ENCODE assay signal across 10 mouse cellular contexts in genomic region chr17:32808921-32809320, GRCm38 (mm10). TPM values are rescaled to one million over a fixed set of nuclear protein-coding genes. Genes with fewer than 3 reads are reported as not detected.
DNase-seq lines count a peak whose midpoint lies in the region; ATAC-seq and TF ChIP-seq lines count a peak whose summit lies in the region.
"Had no signal": no experiment of that assay in that cellular context is flagged by ENCODE, and none has a peak within 500 bp of the region (broad histone marks: within the 10 kb centered on the region; RNA-seq: fewer than 3 reads in every experiment).

No protein-coding gene starts in this region.

- no peak for TF ChIP-seq POLR2A in olfactory bulb, adult 2 months (IDR thresholded peaks at IDR 0.05; ENCODE audit: insufficient read depth, low read depth, low read length)

- H3K27me3 ChIP-seq in embryonic facial prominence, embryonic 15.5 days = no peaks in the 10 kb centered on the region
- no peaks in the 10 kb centered on the region for H3K27me3 ChIP-seq in intestine, postnatal 0 days (replicated peaks; ENCODE audit: control insufficient read depth, insufficient read depth, low read length)

- DNase-seq in layer of hippocampus, postnatal 36 days = peak; percentile 14 to 15
- DNase-seq in layer of hippocampus, adult 9-10 months (ENCODE audit: low spot score) = no peak
- no peak for DNase-seq in right cerebral cortex, postnatal 10 days (ENCODE audit: low spot score in 2 of 2)
- DNase-seq in spleen, postnatal 4 days (ENCODE audit: low spot score in 2 of 2) = no peak
- DNase-seq: kidney, adult 8-10 months had no signal

- peak overlapping the region; percentile 55 for H3K4me3 ChIP-seq in embryonic facial prominence, embryonic 15.5 days (replicated peaks)
- peak overlapping the region; percentile 36 for H3K4me3 ChIP-seq in intestine, postnatal 0 days (ENCODE audit: low read depth, low read length)
- H3K4me3 ChIP-seq in olfactory bulb, adult 2 months (ENCODE audit: insufficient read depth, low read depth, low read length) = peak overlapping the region; percentile 46

- H3K27ac ChIP-seq in embryonic facial prominence, embryonic 15.5 days (replicated peaks) = no peak overlapping the region
- no peak overlapping the region for H3K27ac ChIP-seq in intestine, postnatal 0 days (ENCODE audit: low read depth, low read length)
- peak overlapping the region; percentile 23; the same call in 1 of the 2 replicates for H3K27ac ChIP-seq in olfactory bulb, adult 2 months (ENCODE audit: insufficient read depth, low read depth, low read length)

- TF ChIP-seq CTCF in intestine, postnatal 0 days (IDR thresholded peaks at IDR 0.05; ENCODE audit: low read depth) = no peak
- no peak for TF ChIP-seq CTCF in olfactory bulb, adult 2 months (IDR thresholded peaks at IDR 0.05; ENCODE audit: insufficient read depth, low read depth, low read length)

- H3K9me3 ChIP-seq in embryonic facial prominence, embryonic 15.5 days (replicated peaks) = no peaks in the 10 kb centered on the region
- no peaks in the 10 kb centered on the region for H3K9me3 ChIP-seq in intestine, postnatal 0 days (ENCODE audit: control insufficient read depth)

- 6% methylated on average over 8 of the region's 8 CpGs for WGBS in embryonic facial prominence, embryonic 15.5 days
- WGBS in intestine, postnatal 0 days = 10% methylated on average over 8 of the region's 8 CpGs
- 4% methylated on average over 8 of the region's 8 CpGs for WGBS in olfactory bulb, adult 2 months

- peak overlapping the region; percentile 69 for H3K4me2 ChIP-seq in embryonic facial prominence, embryonic 15.5 days (replicated peaks)
- H3K4me2 ChIP-seq in intestine, postnatal 0 days (replicated peaks; ENCODE audit: low read depth) = peak overlapping the region; percentile 55

- peak overlapping the region; percentile 33; the same call in 1 of the 2 replicates for H3K9ac ChIP-seq in embryonic facial prominence, embryonic 15.5 days
- no peak overlapping the region for H3K9ac ChIP-seq in intestine, postnatal 0 days (ENCODE audit: low read depth, low read length)

- peaks cover 9% of the 10 kb centered on the region; the same call in 1 of the 2 replicates for H3K4me1 ChIP-seq in embryonic facial prominence, embryonic 15.5 days
- no peaks in the 10 kb centered on the region for H3K4me1 ChIP-seq in intestine, postnatal 0 days (replicated peaks; ENCODE audit: control insufficient read depth, insufficient read depth, low read length)
- 0 out of 2 replicates have a peak, but pooled peaks cover 2% of the 10 kb centered on the region for H3K4me1 ChIP-seq in olfactory bulb, adult 2 months (ENCODE audit: control insufficient read depth, insufficient read depth, low read length)

- ATAC-seq in embryonic facial prominence, embryonic 15.5 days (ENCODE audit: insufficient number of reproducible peaks, low FRiP score, low TSS enrichment, low read depth) = no peak
- no peak for ATAC-seq in intestine, postnatal 0 days
- ATAC-seq in megakaryocyte progenitor cell, adult 5-6 weeks (replicated peaks; ENCODE audit: poor library complexity) = no peak

- H3K36me3 ChIP-seq in embryonic facial prominence, embryonic 15.5 days = no peaks in the 10 kb centered on the region
- H3K36me3 ChIP-seq in intestine, postnatal 0 days (ENCODE audit: control insufficient read depth, insufficient read depth) = no peaks in the 10 kb centered on the region; the same call in 1 of the 2 replicates

RNA-seq across cellular contexts. Expression of gene Zfp811, which starts 0.8 kb away (rescaled TPM):
- 1 to 10 TPM; 7.0 to 7.9 TPM for total RNA-seq in layer of hippocampus, postnatal 36 days (2021)
- 3.8 and 4.0 TPM in 2 replicates for polyA plus RNA-seq in embryonic facial prominence, embryonic 15.5 days (2015; fragmentation: Nextera tagmentation; extraction: Ambion mirVana)
- 0.86 and 1.5 TPM in 2 replicates for polyA plus RNA-seq in intestine, postnatal 0 days (2015; fragmentation: Nextera tagmentation; extraction: Ambion mirVana)
- polyA plus RNA-seq in olfactory bulb, adult 2 months (2012; ENCODE audit: insufficient read depth, insufficient read length, low replicate concordance, missing spikeins) = not detected in 2 replicates
- total RNA-seq in megakaryocyte progenitor cell, adult 5-6 weeks (2015) = not detected in 2 replicates
- total RNA-seq in megakaryocyte progenitor cell, adult 5-6 weeks (2017) = not detected in 2 replicates
- total RNA-seq: neutrophil, adult 5-6 weeks had no signal

RNA-seq across cellular contexts. Expression of gene Zfp871, which starts 20.8 kb away (rescaled TPM):
- total RNA-seq in layer of hippocampus, postnatal 36 days (2021) = 100 to 1,000 TPM in 1 of 2 experiments, 10 to 100 TPM in 1; 98.6 to 106 TPM
- polyA plus RNA-seq in embryonic facial prominence, embryonic 15.5 days (2015; fragmentation: Nextera tagmentation; extraction: Ambion mirVana) = 27.0 and 30.8 TPM in 2 replicates
- polyA plus RNA-seq in intestine, postnatal 0 days (2015; fragmentation: Nextera tagmentation; extraction: Ambion mirVana) = 13.9 and 16.7 TPM in 2 replicates
- polyA plus RNA-seq in olfactory bulb, adult 2 months (2012; ENCODE audit: insufficient read depth, insufficient read length, low replicate concordance, missing spikeins) = 68.0 and 91.8 TPM in 2 replicates
- total RNA-seq in megakaryocyte progenitor cell, adult 5-6 weeks (2015) = 34.8 and 39.1 TPM in 2 replicates
- total RNA-seq in megakaryocyte progenitor cell, adult 5-6 weeks (2017) = 22.2 and 24.4 TPM in 2 replicates

RNA-seq across cellular contexts. Expression of gene Zfp799, which starts 21.1 kb away (rescaled TPM):
- 10 to 100 TPM; 32.0 to 33.8 TPM for total RNA-seq in layer of hippocampus, postnatal 36 days (2021)
- polyA plus RNA-seq in embryonic facial prominence, embryonic 15.5 days (2015; fragmentation: Nextera tagmentation; extraction: Ambion mirVana) = 15.4 and 16.5 TPM in 2 replicates
- polyA plus RNA-seq in intestine, postnatal 0 days (2015; fragmentation: Nextera tagmentation; extraction: Ambion mirVana) = 4.3 and 4.5 TPM in 2 replicates
- polyA plus RNA-seq in olfactory bulb, adult 2 months (2012; ENCODE audit: insufficient read depth, insufficient read length, low replicate concordance, missing spikeins) = not detected in 2 replicates
- 4.9 and 7.9 TPM in 2 replicates for total RNA-seq in megakaryocyte progenitor cell, adult 5-6 weeks (2015)
- total RNA-seq in megakaryocyte progenitor cell, adult 5-6 weeks (2017) = 3.5 and 8.3 TPM in 2 replicates

Comparison
In these comparisons a context has a peak if more than half of its experiments do, and no peak if none do; other contexts are left out.
1. DNase-seq: peak in layer of hippocampus, postnatal 36 days (2 of 2); none in layer of hippocampus, adult 9-10 months (single experiment), right cerebral cortex, postnatal 10 days (0 of 2) and spleen, postnatal 4 days (0 of 2).
2. Peak in every context shown above with its lines, with median percentiles within 50 percentile points of each other: H3K4me3 ChIP-seq.